Mouse (Mus musculus) G1E (cell line): ENCODE measurements around the gene Pcbp1.

Experiments
- CTCF ChIP-seq: IDR thresholded peaks from 2 replicates; pipeline ENCODE4 v1.5.1; 2012; ENCODE audit warnings: low read depth, low read length, inconsistent platforms, mixed read lengths
- GATA1 ChIP-seq: IDR thresholded peaks from 2 replicates; pipeline ENCODE4 v1.6.1; 2012; ENCODE audit warnings: borderline replicate concordance, low read length, inconsistent platforms, mixed read lengths
- TAL1 ChIP-seq: conservative IDR thresholded peaks from 2 replicates; pipeline ENCODE4 v1.6.1; 2012; ENCODE audit warnings: low read depth, low read length, inconsistent platforms, mixed read lengths

- TF ChIP-seq CTCF (no peak), GATA1 (no peak), TAL1 (no peak)
These were observed 29.5 kb downstream of the Pcbp1 start for GRCm38 (mm10) chr6:86496585-86496984.
